Mouse (Mus musculus) midbrain, embryonic 15.5 days (tissue): ENCODE measurements at regions not wholly inside any gene's neighbourhood (a gene's known extent, or its start where the extent isn't known, plus 50 kb on each side); places are given as distances from the start of the nearest gene placed in this dataset.

ENCODE experiments used
- ATAC-seq: fragments of 200-750 bp; cut with Nextera tagmentation; replicated peaks from 2 replicates; pipeline ENCODE4 v1.8.0; 2017; ENCODE audit warnings: moderate TSS enrichment
- H3K27ac ChIP-seq: fragments of 300-500 bp; sonication (generic); 2 replicates; pipeline ENCODE4 v1.5.1; 2015; ENCODE audit warnings: mild to moderate bottlenecking, inconsistent platforms
- H3K27me3 ChIP-seq: fragments of 300-500 bp; sonication (generic); replicated peaks from 2 replicates; pipeline ENCODE4 v1.6.1; 2015; ENCODE audit warnings: inconsistent platforms
- H3K36me3 ChIP-seq: fragments of 300-500 bp; sonication (generic); replicated peaks from 2 replicates; pipeline ENCODE4 v1.6.1; 2015; ENCODE audit warnings: inconsistent platforms
- H3K4me1 ChIP-seq: fragments of 300-500 bp; sonication (generic); 2 replicates; pipeline ENCODE4 v1.6.1; 2015; ENCODE audit warnings: inconsistent platforms
- H3K4me2 ChIP-seq: fragments of 300-500 bp; sonication (generic); 2 replicates; pipeline ENCODE4 v1.6.1; 2015; ENCODE audit warnings: inconsistent platforms, mild to moderate bottlenecking, moderate library complexity
- H3K4me3 ChIP-seq: fragments of 300-500 bp; sonication (generic); 2 replicates; pipeline ENCODE4 v1.5.1; 2015; ENCODE audit warnings: mild to moderate bottlenecking, inconsistent platforms
- H3K9ac ChIP-seq: fragments of 300-500 bp; sonication (generic); 2 replicates; pipeline ENCODE4 v1.6.1; 2015; ENCODE audit warnings: mild to moderate bottlenecking, inconsistent platforms
- H3K9me3 ChIP-seq: fragments of 300-500 bp; sonication (generic); 2 replicates; pipeline ENCODE4 v1.6.1; 2016; ENCODE audit warnings: inconsistent platforms
- WGBS: fragments of 180-500 bp; shearing (Covaris S2); methylation state at CpG from one replicate; pipeline ENCODE4 v1.1.7; 2015; ENCODE audit warnings: mixed read lengths; 5-methylcytosine and 5-hydroxymethylcytosine counted together

GRCm38 (mm10) chr10:25118674-25119670 is 188.7 kb downstream of the Akap7 start:
- no peaks in the 10 kb centered on the region for H3K4me1 ChIP-seq
- no peaks in the 10 kb centered on the region for H3K36me3 ChIP-seq
- H3K27ac ChIP-seq = no peak overlapping the region
- no peak overlapping the region for H3K4me3 ChIP-seq
- H3K9ac ChIP-seq = no peak overlapping the region
- WGBS = 48% methylated on average over 17 of the region's 17 CpGs
- no peaks in the 10 kb centered on the region for H3K9me3 ChIP-seq
- no peaks in the 10 kb centered on the region for H3K27me3 ChIP-seq
- no peak for ATAC-seq
- H3K4me2 ChIP-seq = no peak overlapping the region

GRCm38 (mm10) chr10:25114316-25114715 is 187.0 kb upstream of the Arg1 start:
- H3K27me3 ChIP-seq = no peaks in the 10 kb centered on the region
- 93% methylated on average over 4 of the region's 4 CpGs for WGBS
- H3K4me3 ChIP-seq = no peak overlapping the region
- H3K4me2 ChIP-seq = no peak overlapping the region
- no peaks in the 10 kb centered on the region for H3K9me3 ChIP-seq
- H3K27ac ChIP-seq = no peak overlapping the region
- no peak for ATAC-seq
- H3K36me3 ChIP-seq = no peaks in the 10 kb centered on the region
- peaks cover 22% of the 10 kb centered on the region for H3K4me1 ChIP-seq
- no peak overlapping the region for H3K9ac ChIP-seq

- peak overlapping the region; percentile 71 for H3K27ac ChIP-seq
- ATAC-seq = peak; percentile 59
- 34% methylated on average over 12 of the region's 12 CpGs for WGBS
Measured at GRCm38 (mm10) chr10:25112449-25113171, 185.3 kb upstream of the Arg1 start.

GRCm38 (mm10) chr10:25111636-25112422 is 184.5 kb upstream of the Arg1 start:
- H3K9me3 ChIP-seq = no peaks in the 10 kb centered on the region
- ATAC-seq = peak; percentile 73
- no peak overlapping the region for H3K9ac ChIP-seq
- H3K36me3 ChIP-seq = no peaks in the 10 kb centered on the region
- H3K4me1 ChIP-seq = peaks cover 22% of the 10 kb centered on the region
- no peaks in the 10 kb centered on the region for H3K27me3 ChIP-seq
- peak overlapping the region; percentile 71 for H3K27ac ChIP-seq
- H3K4me2 ChIP-seq = peak overlapping the region; percentile 5; the same call in 1 of the 2 replicates
- WGBS = 4% methylated on average over 11 of the region's 11 CpGs
- no peak overlapping the region for H3K4me3 ChIP-seq

More at GRCm38 (mm10) chr10:25112449-25113171, 185.3 kb upstream of the Arg1 start:
- no peaks in the 10 kb centered on the region for H3K27me3 ChIP-seq
- H3K4me2 ChIP-seq = no peak overlapping the region
- H3K4me1 ChIP-seq = peaks cover 22% of the 10 kb centered on the region
- no peak overlapping the region for H3K9ac ChIP-seq
- H3K9me3 ChIP-seq = no peaks in the 10 kb centered on the region
- H3K4me3 ChIP-seq = no peak overlapping the region
- no peaks in the 10 kb centered on the region for H3K36me3 ChIP-seq

GRCm38 (mm10) chr10:25111181-25111580 is 183.9 kb upstream of the Arg1 start:
- Histone ChIP-seq H3K9ac (no peak overlapping the region), H3K27me3 (no peaks in the 10 kb centered on the region), H3K27ac (peak overlapping the region; percentile 71), H3K4me3 (no peak overlapping the region), H3K4me1 (peaks cover 22% of the 10 kb centered on the region), H3K36me3 (no peaks in the 10 kb centered on the region), H3K4me2 (no peak overlapping the region), H3K9me3 (no peaks in the 10 kb centered on the region)
- WGBS = 48% methylated on average over 7 of the region's 7 CpGs
- ATAC-seq = no peak

- H3K9ac ChIP-seq = no peak overlapping the region
- no peak overlapping the region for H3K4me3 ChIP-seq
- no peaks in the 10 kb centered on the region for H3K4me1 ChIP-seq
- no peaks in the 10 kb centered on the region for H3K36me3 ChIP-seq
- H3K27ac ChIP-seq = no peak overlapping the region
- WGBS = 59% methylated on average over 4 of the region's 4 CpGs
- ATAC-seq = no peak
- no peaks in the 10 kb centered on the region for H3K27me3 ChIP-seq
- H3K4me2 ChIP-seq = no peak overlapping the region
- no peaks in the 10 kb centered on the region for H3K9me3 ChIP-seq
Measured at GRCm38 (mm10) chr10:25098070-25098469, 170.8 kb upstream of the Arg1 start.

GRCm38 (mm10) chr10:25089705-25090386 is 162.6 kb upstream of the Arg1 start:
- no peak overlapping the region for H3K4me2 ChIP-seq
- 85% methylated on average over 4 of the region's 4 CpGs for WGBS
- H3K4me3 ChIP-seq = no peak overlapping the region
- no peaks in the 10 kb centered on the region for H3K27me3 ChIP-seq
- no peak for ATAC-seq
- H3K27ac ChIP-seq = no peak overlapping the region
- no peak overlapping the region for H3K9ac ChIP-seq
- no peaks in the 10 kb centered on the region for H3K36me3 ChIP-seq
- no peaks in the 10 kb centered on the region for H3K4me1 ChIP-seq
- no peaks in the 10 kb centered on the region for H3K9me3 ChIP-seq

GRCm38 (mm10) chr10:25086745-25087144 is 159.5 kb upstream of the Arg1 start:
- no peak overlapping the region for H3K4me2 ChIP-seq
- no peak overlapping the region for H3K27ac ChIP-seq
- 95% methylated on average over 17 of the region's 17 CpGs for WGBS
- H3K9ac ChIP-seq = no peak overlapping the region
- ATAC-seq = no peak
- no peaks in the 10 kb centered on the region for H3K9me3 ChIP-seq
- H3K36me3 ChIP-seq = no peaks in the 10 kb centered on the region
- H3K4me3 ChIP-seq = no peak overlapping the region
- H3K27me3 ChIP-seq = no peaks in the 10 kb centered on the region
- H3K4me1 ChIP-seq = no peaks in the 10 kb centered on the region

- no peak overlapping the region for H3K4me3 ChIP-seq
- no peak; the same call in 1 of the 2 replicates for ATAC-seq
- no peak overlapping the region for H3K27ac ChIP-seq
- H3K4me1 ChIP-seq = no peaks in the 10 kb centered on the region
- H3K9me3 ChIP-seq = no peaks in the 10 kb centered on the region
- no peak overlapping the region for H3K4me2 ChIP-seq
- H3K36me3 ChIP-seq = no peaks in the 10 kb centered on the region
- no peak overlapping the region for H3K9ac ChIP-seq
- 65% methylated on average over 10 of the region's 10 CpGs for WGBS
- no peaks in the 10 kb centered on the region for H3K27me3 ChIP-seq
Measured at GRCm38 (mm10) chr10:25082930-25083329, 155.6 kb upstream of the Arg1 start.

- no peak overlapping the region for H3K4me2 ChIP-seq
- ATAC-seq = no peak
- H3K27ac ChIP-seq = no peak overlapping the region
- H3K4me3 ChIP-seq = no peak overlapping the region
- no peaks in the 10 kb centered on the region for H3K36me3 ChIP-seq
- H3K4me1 ChIP-seq = 0 out of 2 replicates have a peak, but pooled peaks cover 3% of the 10 kb centered on the region
- H3K27me3 ChIP-seq = no peaks in the 10 kb centered on the region
- WGBS = 79% methylated on average over 2 of the region's 2 CpGs
- H3K9me3 ChIP-seq = no peaks in the 10 kb centered on the region
- H3K9ac ChIP-seq = no peak overlapping the region
Measured at GRCm38 (mm10) chr10:25072617-25073016, 145.3 kb upstream of the Arg1 start.

- Histone ChIP-seq H3K4me3 (no peak overlapping the region), H3K36me3 (no peaks in the 10 kb centered on the region), H3K27me3 (no peaks in the 10 kb centered on the region), H3K27ac (peak overlapping the region; percentile 12; the same call in 1 of the 2 replicates), H3K4me1 (0 out of 2 replicates have a peak, but pooled peaks cover 3% of the 10 kb centered on the region), H3K9me3 (no peaks in the 10 kb centered on the region), H3K4me2 (no peak overlapping the region), H3K9ac (no peak overlapping the region)
- ATAC-seq = peak; percentile 76
- 60% methylated on average over 8 of the region's 8 CpGs for WGBS
Measured at GRCm38 (mm10) chr10:25068301-25068700, 141.0 kb upstream of the Arg1 start.
